Mouse (Mus musculus) embryonic facial prominence, embryonic 11.5 days (tissue): ENCODE measurements at regions not wholly inside any gene's neighbourhood (a gene's known extent, or its start where the extent isn't known, plus 50 kb on each side); places are given as distances from the start of the nearest gene placed in this dataset.

Source experiments
- ATAC-seq: fragments of 200-750 bp; cut with Nextera tagmentation; replicated peaks from 2 replicates; pipeline ENCODE4 v1.8.0; 2017; ENCODE audit warnings: low read depth; ENCODE audit not compliant: insufficient number of reproducible peaks, low FRiP score, low TSS enrichment
- DNase-seq: peaks from one replicate; pipeline ENCODE4 v3.0.0-alpha.2; 2015; ENCODE audit warnings: low spot score
- H3K27ac ChIP-seq: fragments of 300-500 bp; sonication (generic); replicated peaks from 2 replicates; pipeline ENCODE4 v1.5.1; 2014; ENCODE audit warnings: mild to moderate bottlenecking, low read depth, low read length, control low read depth
- H3K27me3 ChIP-seq: fragments of 300-500 bp; sonication (generic); 2 replicates; pipeline ENCODE4 v1.6.1; 2014; ENCODE audit warnings: mild to moderate bottlenecking, low read length, moderate library complexity, mixed read lengths; ENCODE audit not compliant: control insufficient read depth, insufficient read depth
- H3K36me3 ChIP-seq: fragments of 300-500 bp; sonication (generic); replicated peaks from 2 replicates; pipeline ENCODE4 v1.6.1; 2014; ENCODE audit warnings: low read depth, mild to moderate bottlenecking, low read length, moderate library complexity, mixed read lengths; ENCODE audit not compliant: control insufficient read depth, insufficient read depth
- H3K4me1 ChIP-seq: fragments of 300-500 bp; sonication (generic); 2 replicates; pipeline ENCODE4 v1.6.1; 2014; ENCODE audit warnings: low read length, mixed read lengths; ENCODE audit not compliant: control insufficient read depth, insufficient read depth
- H3K4me2 ChIP-seq: fragments of 300-500 bp; sonication (generic); 2 replicates; pipeline ENCODE4 v1.6.1; 2014; ENCODE audit warnings: low read depth, mild to moderate bottlenecking, control low read depth, low read length, moderate library complexity
- H3K4me3 ChIP-seq: fragments of 300-500 bp; sonication (generic); 2 replicates; pipeline ENCODE4 v1.5.1; 2014; ENCODE audit warnings: low read depth, low read length, control low read depth
- H3K9ac ChIP-seq: fragments of 300-500 bp; sonication (generic); replicated peaks from 2 replicates; pipeline ENCODE4 v1.6.1; 2014; ENCODE audit warnings: mild to moderate bottlenecking, control low read depth, low read length
- H3K9me3 ChIP-seq: fragments of 300-500 bp; sonication (generic); replicated peaks from 2 replicates; pipeline ENCODE4 v1.6.1; 2016; ENCODE audit warnings: mild to moderate bottlenecking, low read length, inconsistent platforms, mixed read lengths; ENCODE audit not compliant: control insufficient read depth
- WGBS: fragments of 180-500 bp; shearing (Covaris S2); extraction: QIAGEN DNeasy Blood & Tissue Kit; methylation state at CpG from one replicate; pipeline ENCODE4 v1.1.7; 2014; 5-methylcytosine and 5-hydroxymethylcytosine counted together

DNA sequence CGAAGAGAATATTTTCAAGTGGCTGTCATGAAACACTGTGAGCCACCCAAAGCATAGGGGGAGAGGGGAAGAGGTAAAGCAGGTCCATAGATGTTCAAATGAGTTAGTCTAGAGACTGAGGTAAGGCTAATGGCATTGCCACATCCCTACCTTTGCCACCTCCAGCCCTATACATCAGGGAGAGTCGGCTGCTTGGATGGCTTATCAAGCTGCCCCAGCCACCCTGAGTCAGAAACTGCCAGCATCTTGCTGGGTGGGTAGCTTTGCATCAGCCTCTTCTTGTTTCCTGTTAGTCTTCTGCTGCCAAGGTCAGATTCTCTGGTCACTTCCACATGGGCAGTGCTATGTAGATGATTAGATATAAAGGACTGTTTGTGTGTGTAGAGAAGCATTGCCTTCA lies 215.6 kb downstream of the Pik3r1 start:
- no peak for DNase-seq
- WGBS = 91% methylated on average over 2 of the region's 2 CpGs
- ATAC-seq = no peak
- H3K36me3 ChIP-seq = no peaks in the 10 kb centered on the region
- no peak overlapping the region for H3K27ac ChIP-seq
- H3K9me3 ChIP-seq = no peaks in the 10 kb centered on the region
- H3K4me2 ChIP-seq = no peak overlapping the region
- no peaks in the 10 kb centered on the region for H3K27me3 ChIP-seq
- H3K9ac ChIP-seq = no peak overlapping the region
- H3K4me3 ChIP-seq = no peak overlapping the region
- no peaks in the 10 kb centered on the region for H3K4me1 ChIP-seq

DNA sequence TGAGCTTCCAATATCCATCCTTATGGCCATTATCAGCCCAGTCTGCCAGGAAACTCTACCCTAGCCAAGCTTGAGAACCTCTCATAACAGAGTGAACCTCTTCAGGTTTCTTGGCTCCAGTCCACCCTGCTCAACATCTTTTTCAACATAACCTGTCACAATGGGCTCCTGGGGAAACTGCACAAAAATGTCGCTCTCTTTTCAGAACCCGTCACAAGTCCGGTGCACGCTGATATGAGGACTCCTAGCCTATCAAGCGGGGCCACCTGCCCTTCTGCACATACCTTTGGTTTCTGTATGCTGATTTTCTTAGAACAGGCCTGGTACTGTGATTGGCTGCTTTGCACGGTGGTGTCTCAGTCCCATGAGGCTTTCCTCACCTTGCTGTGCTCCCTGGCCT lies 216.9 kb downstream of the Pik3r1 start:
- no peak overlapping the region for H3K4me3 ChIP-seq
- H3K4me1 ChIP-seq = no peaks in the 10 kb centered on the region
- 90% methylated on average over 6 of the region's 6 CpGs for WGBS
- no peaks in the 10 kb centered on the region for H3K27me3 ChIP-seq
- H3K27ac ChIP-seq = no peak overlapping the region
- H3K36me3 ChIP-seq = no peaks in the 10 kb centered on the region
- no peak overlapping the region for H3K4me2 ChIP-seq
- no peaks in the 10 kb centered on the region for H3K9me3 ChIP-seq
- no peak for DNase-seq
- no peak for ATAC-seq
- no peak overlapping the region for H3K9ac ChIP-seq

DNA sequence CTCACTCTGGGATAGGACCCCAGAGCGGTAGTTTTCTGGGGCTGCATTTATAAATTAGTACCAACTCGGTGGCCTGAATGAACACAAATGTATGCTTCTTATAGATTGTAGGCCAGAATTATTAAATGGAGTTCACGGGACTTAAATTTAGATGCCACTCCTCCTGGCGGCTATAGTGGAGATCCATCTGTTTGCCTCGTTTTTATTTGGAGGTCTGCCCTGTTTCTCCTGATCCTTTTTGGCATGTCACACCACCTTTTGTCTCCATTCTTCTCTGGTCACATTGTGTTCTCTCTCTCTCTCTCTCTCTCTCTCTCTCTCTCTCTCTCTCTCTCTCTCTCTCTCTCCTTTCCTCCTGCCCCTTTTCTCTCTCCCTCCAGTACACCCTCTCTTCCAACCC lies 217.5 kb downstream of the Pik3r1 start:
- Histone ChIP-seq H3K27me3 (no peaks in the 10 kb centered on the region), H3K9ac (no peak overlapping the region), H3K9me3 (no peaks in the 10 kb centered on the region), H3K4me2 (no peak overlapping the region), H3K4me3 (no peak overlapping the region), H3K27ac (no peak overlapping the region), H3K4me1 (no peaks in the 10 kb centered on the region), H3K36me3 (no peaks in the 10 kb centered on the region)
- DNase-seq (no peak), ATAC-seq (no peak)
- WGBS = 84% methylated on average over 5 of the region's 5 CpGs

DNA sequence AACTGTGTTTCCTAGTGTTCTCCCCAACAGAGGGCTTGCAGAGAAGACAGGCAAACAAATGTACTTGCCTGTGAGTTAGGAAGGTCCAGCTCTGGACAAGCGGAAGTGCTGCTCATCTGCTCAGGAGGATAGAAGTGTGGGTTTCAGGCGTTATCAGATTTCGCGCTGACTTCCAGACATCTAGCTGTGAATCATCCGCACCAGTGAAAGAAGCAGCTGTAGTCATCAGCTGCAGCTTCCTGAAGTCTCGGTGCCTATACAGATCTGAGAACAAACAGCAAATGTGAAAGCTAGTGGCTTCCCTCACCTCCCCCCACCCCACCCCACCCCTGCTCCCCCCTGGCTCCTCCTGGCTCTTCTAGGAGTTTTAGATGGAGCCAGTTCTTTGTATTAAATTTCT lies 220.1 kb downstream of the Pik3r1 start:
- Histone ChIP-seq H3K4me2 (no peak overlapping the region), H3K4me1 (no peaks in the 10 kb centered on the region), H3K9me3 (no peaks in the 10 kb centered on the region), H3K27me3 (no peaks in the 10 kb centered on the region), H3K4me3 (no peak overlapping the region), H3K9ac (no peak overlapping the region), H3K27ac (no peak overlapping the region), H3K36me3 (no peaks in the 10 kb centered on the region)
- DNase-seq (no peak), ATAC-seq (no peak)
- whole genome bisulfite sequencing = 45% methylated on average over 6 of the region's 6 CpGs

DNA sequence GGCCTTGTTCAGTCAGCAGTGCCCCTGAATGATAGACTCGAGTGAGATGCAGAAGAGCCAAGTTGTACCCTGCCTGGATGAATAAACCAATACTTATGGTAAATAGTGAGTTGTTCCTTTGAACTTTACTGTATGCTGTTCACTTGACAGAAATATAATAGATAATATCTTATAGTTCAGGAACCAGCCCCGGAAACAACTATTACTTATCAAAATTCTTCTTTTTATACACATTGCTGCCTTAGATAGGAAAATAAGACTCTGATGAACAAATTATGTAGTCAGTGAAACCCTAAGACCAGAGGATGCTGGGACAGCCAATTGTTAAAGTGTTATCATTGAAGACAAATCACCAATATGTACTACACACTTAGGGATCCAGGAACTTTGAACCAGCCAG lies 220.7 kb downstream of the Pik3r1 start:
- no peak overlapping the region for H3K4me2 ChIP-seq
- DNase-seq (no peak), ATAC-seq (no peak)
- H3K4me3 ChIP-seq = no peak overlapping the region
- 84% methylated on average over 2 of the region's 2 CpGs for WGBS
- no peaks in the 10 kb centered on the region for H3K4me1 ChIP-seq
- H3K27ac ChIP-seq = no peak overlapping the region
- no peaks in the 10 kb centered on the region for H3K9me3 ChIP-seq
- no peak overlapping the region for H3K9ac ChIP-seq
- no peaks in the 10 kb centered on the region for H3K36me3 ChIP-seq
- H3K27me3 ChIP-seq = no peaks in the 10 kb centered on the region

DNA sequence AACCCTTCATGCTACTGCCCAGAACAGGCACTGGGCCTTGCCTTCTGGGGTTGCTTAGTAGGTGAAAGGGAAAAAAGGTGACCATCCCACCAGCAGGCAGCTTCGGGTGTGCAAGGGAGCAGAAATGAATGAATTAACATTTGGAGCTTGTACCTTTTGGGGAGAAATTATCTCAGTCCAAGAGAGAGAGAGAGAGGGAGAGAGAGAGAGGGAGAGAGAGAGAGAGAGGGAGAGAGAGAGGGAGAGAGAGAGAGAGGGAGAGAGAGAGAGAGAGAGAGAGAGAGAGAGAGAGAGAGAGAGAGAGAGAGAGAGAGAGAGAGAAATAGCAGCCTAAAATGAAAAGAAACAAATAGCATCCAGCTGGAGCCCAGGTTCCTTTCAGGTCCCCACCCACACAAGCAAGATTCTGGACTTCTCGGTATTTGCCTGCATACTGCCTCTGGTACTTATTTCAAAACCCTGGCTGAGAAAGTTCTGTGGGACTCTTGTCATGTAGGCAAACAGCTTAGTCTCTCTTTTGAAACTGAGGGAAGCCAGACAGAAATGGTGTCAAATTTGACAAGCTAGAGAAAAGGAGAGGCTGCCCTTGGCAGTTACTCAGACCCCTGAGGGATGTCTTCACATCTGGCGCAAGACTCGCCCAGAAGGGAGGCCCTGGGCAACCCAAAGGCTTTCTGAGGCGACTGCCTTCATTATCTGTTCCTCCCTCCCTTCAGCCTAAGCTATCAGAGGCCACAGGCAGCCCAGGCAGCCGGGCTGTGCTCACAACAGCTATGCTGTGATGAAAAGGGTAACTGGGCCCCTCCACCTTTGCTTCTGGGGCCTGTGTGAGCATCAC lies 222.5 kb downstream of the Pik3r1 start:
- ATAC-seq = 0 out of 2 replicates have a peak, but pooled peaks have one; percentile 44
- H3K27ac ChIP-seq = no peak overlapping the region

DNA sequence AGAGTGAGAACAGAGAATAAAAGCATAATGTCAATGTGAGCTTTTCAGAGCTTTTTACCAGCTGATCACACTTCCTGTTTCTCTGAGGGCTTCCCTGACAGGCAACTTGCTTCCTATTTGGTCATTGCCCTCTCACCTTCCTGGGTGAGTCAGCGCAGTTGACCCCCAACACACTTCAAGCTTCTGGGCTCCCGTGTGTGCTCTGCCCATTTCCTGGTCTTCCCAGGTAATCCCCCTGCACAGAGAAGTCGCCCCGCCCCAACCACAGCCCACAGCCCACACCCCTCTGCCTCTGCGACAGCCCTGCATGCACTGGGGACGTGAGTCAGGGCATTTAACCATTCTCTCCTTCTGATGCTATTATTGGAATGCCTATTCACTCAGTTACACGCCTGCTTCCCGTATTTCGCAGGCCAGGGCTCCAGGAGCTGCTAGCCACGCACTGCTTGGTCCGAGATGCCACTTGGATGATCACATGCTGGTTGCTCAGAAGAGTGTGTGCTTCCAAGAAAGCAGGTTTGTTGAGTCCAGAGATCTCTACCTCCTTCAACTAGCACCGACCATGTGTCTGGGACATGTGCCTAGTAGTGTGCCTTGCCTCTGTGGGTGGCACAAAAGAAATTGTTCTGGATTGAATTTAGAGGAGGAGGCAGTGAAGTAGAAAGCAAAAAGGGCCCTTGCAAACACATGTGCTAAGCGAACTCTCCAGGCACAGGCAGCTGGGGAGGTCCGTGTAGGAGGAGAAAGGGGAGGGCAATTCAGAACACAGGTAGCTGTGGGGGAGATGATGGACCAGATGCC lies 227.4 kb downstream of the Pik3r1 start:
- 40% methylated on average over 14 of the region's 14 CpGs for WGBS
- H3K9ac ChIP-seq = no peak overlapping the region
- peaks cover 4% of the 10 kb centered on the region; the same call in 1 of the 2 replicates for H3K4me1 ChIP-seq
- DNase-seq (peak; percentile 17), ATAC-seq (peak; percentile 62; the same call in 1 of the 2 replicates)
- no peak overlapping the region for H3K4me2 ChIP-seq
- H3K27me3 ChIP-seq = no peaks in the 10 kb centered on the region
- no peak overlapping the region for H3K4me3 ChIP-seq
- no peaks in the 10 kb centered on the region for H3K36me3 ChIP-seq
- no peak overlapping the region for H3K27ac ChIP-seq
- no peaks in the 10 kb centered on the region for H3K9me3 ChIP-seq

More for the DNA sequence above, 222.5 kb downstream of the Pik3r1 start:
- DNase-seq = peak; percentile 18
- no peak overlapping the region for H3K4me2 ChIP-seq
- H3K9me3 ChIP-seq = no peaks in the 10 kb centered on the region
- no peaks in the 10 kb centered on the region for H3K27me3 ChIP-seq
- WGBS = 36% methylated on average over 6 of the region's 6 CpGs
- H3K36me3 ChIP-seq = no peaks in the 10 kb centered on the region
- H3K4me1 ChIP-seq = peaks cover 1% of the 10 kb centered on the region; the same call in 1 of the 2 replicates
- H3K4me3 ChIP-seq = no peak overlapping the region
- H3K9ac ChIP-seq = no peak overlapping the region

DNA sequence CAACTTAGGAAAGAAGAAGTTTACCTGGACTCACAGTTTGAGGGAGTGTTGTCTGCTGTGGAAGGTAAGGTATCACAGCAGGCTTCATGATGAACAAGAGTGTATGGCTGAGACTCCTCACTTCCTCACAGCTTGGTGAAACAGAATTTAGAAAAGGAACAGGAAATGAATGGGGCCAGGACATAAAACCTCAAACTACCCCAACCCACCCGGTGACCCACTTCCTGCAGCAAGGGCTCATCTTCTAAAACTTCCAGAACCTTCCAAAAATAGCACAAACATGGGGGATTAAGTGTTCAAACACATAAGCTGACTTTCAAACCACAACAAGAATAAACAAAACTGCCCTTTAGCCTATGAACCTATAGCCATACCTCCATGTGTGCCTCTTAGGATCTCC lies 229.9 kb downstream of the Pik3r1 start:
- Histone ChIP-seq H3K9ac (no peak overlapping the region), H3K4me2 (no peak overlapping the region), H3K4me3 (no peak overlapping the region), H3K36me3 (no peaks in the 10 kb centered on the region), H3K9me3 (no peaks in the 10 kb centered on the region), H3K27me3 (no peaks in the 10 kb centered on the region), H3K27ac (no peak overlapping the region), H3K4me1 (peaks cover 4% of the 10 kb centered on the region; the same call in 1 of the 2 replicates)
- 94% methylated on average over 1 of the region's 1 CpGs for WGBS
- DNase-seq (no peak), ATAC-seq (no peak)
